Mouse (Mus musculus): ENCODE measurements around the gene Lrp8.

DNA sequence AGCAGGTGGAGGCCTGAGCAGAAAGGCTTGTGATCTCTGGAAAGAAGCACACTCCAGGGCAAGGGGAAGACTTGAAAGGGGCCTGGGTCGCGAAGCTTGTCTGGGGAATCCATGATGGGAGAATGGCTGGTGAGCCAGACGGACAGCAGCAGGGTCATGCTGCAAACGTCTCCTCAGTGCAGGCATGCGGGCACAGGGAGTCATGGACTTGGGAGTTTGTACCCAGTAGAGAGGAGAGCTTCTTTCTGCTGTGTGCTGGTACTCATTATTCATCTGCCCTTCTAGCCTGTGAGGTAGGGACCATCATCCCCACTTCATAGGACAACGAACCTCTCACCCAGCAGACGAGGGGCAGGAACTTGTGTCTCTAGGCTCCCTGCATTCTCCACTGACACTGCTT is 51.8 kb downstream of the Lrp8 start:
- TF ChIP-seq CTCF (IDR thresholded peaks at IDR 0.05; ENCODE audit: extremely low read depth, insufficient read length, insufficient replicate concordance, low read depth, low read length): no peak
- TF ChIP-seq POLR2A (IDR thresholded peaks at IDR 0.05; ENCODE audit: low read depth, low read length): no peak
